In genomic region chr5:92138093-92138621, GRCm38 (mm10) we compare ENCODE assay signal across 8 mouse cellular contexts. TPM values are rescaled to one million over a fixed set of nuclear protein-coding genes. Genes with fewer than 3 reads are reported as not detected.
A peak's percentile ranks its signal among the peaks of the same experiment; 100 is the strongest.
DNase-seq lines count a peak whose midpoint lies in the region; ATAC-seq and TF ChIP-seq lines count a peak whose summit lies in the region.

No protein-coding gene starts in this region.

- no peaks in the 10 kb centered on the region for H3K27me3 ChIP-seq in MEL (ENCODE audit: control insufficient read depth in 1 of 2, insufficient read depth in 2 of 2, low read length in 2 of 2)
- no peaks in the 10 kb centered on the region for H3K27me3 ChIP-seq in embryonic facial prominence, embryonic 11.5 days (ENCODE audit: control insufficient read depth, insufficient read depth, low read length)
- H3K27me3 ChIP-seq in lung, embryonic 15.5 days, result no peaks in the 10 kb centered on the region

- H3K4me1 ChIP-seq in MEL (ENCODE audit: control insufficient read depth in 1 of 2, insufficient read depth in 2 of 2, low read length in 2 of 2), result peaks cover 9 to 15% of the 10 kb centered on the region in 2 experiments; a peak in 3 of 4 replicates
- H3K4me1 ChIP-seq in embryonic facial prominence, embryonic 11.5 days (ENCODE audit: control insufficient read depth, insufficient read depth, low read length), result no peaks in the 10 kb centered on the region
- H3K4me1 ChIP-seq in lung, embryonic 15.5 days, result peaks cover 21% of the 10 kb centered on the region

- TF ChIP-seq POLR2A in MEL (IDR thresholded peaks at IDR 0.05; ENCODE audit: control insufficient read depth in 1 of 2, insufficient read depth in 1 of 2, low read depth in 1 of 2, low read length in 2 of 2, poor library complexity in 1 of 2), result no peak; a peak in 1 of 4 replicates

- peak overlapping the region; percentile 87 for H3K9ac ChIP-seq in MEL (ENCODE audit: control insufficient read depth, low read depth, low read length, poor library complexity, severe bottlenecking)
- H3K9ac ChIP-seq in embryonic facial prominence, embryonic 11.5 days (replicated peaks; ENCODE audit: low read length), result peak overlapping the region; percentile 86
- H3K9ac ChIP-seq in lung, embryonic 15.5 days, result peak overlapping the region; percentile 71

- no peak for TF ChIP-seq CTCF in MEL (IDR thresholded peaks at IDR 0.05 in 2 of 3, conservative IDR thresholded peaks at IDR 0.05 in 1 of 3; ENCODE audit: control insufficient read depth in 1 of 3, insufficient read depth in 1 of 3, low read depth in 2 of 3, low read length in 3 of 3, poor library complexity in 1 of 3, severe bottlenecking in 1 of 3)

- DNase-seq in A20 (ENCODE audit: low read depth, low spot score) (peak; percentile 87), MEL (ENCODE audit: low read depth, low spot score) (peak; percentile 65)
- peak; percentile 40 for DNase-seq in embryonic facial prominence, embryonic 11.5 days (ENCODE audit: low spot score)
- peak; percentile 28 for DNase-seq in heart, adult 8-10 months (ENCODE audit: low spot score)
- peak; percentile 25 to 43 for DNase-seq in kidney, adult 8-10 months
- peak; percentile 37 for DNase-seq in ovary, postnatal 14 days (ENCODE audit: low spot score)
- DNase-seq in urinary bladder, postnatal 25 days (ENCODE audit: low spot score), result peak; percentile 45

- peak overlapping the region; percentile 78 to 99 for H3K4me3 ChIP-seq in MEL (ENCODE audit: control insufficient read depth in 1 of 2, insufficient read depth in 1 of 2, low read depth in 2 of 2, low read length in 2 of 2)
- peak overlapping the region; percentile 93 for H3K4me3 ChIP-seq in embryonic facial prominence, embryonic 11.5 days (ENCODE audit: low read depth, low read length)
- H3K4me3 ChIP-seq in lung, embryonic 15.5 days, result peak overlapping the region; percentile 73

- under 1% methylated on average over 30 of the region's 43 CpGs for WGBS in embryonic facial prominence, embryonic 11.5 days
- 2% methylated on average over 34 of the region's 43 CpGs for WGBS in lung, embryonic 15.5 days

- no peak for TF ChIP-seq EP300 in MEL (IDR thresholded peaks at IDR 0.05; ENCODE audit: low read depth in 1 of 2, low read length in 2 of 2)

- peak overlapping the region; percentile 58 for H3K4me2 ChIP-seq in embryonic facial prominence, embryonic 11.5 days (ENCODE audit: low read depth, low read length)
- peak overlapping the region; percentile 84 for H3K4me2 ChIP-seq in lung, embryonic 15.5 days

- ATAC-seq in embryonic facial prominence, embryonic 11.5 days (replicated peaks; ENCODE audit: insufficient number of reproducible peaks, low FRiP score, low TSS enrichment, low read depth), result peak; percentile 82
- ATAC-seq in lung, embryonic 15.5 days (ENCODE audit: borderline replicate concordance, extremely low read depth, low FRiP score, low TSS enrichment), result peak; percentile 72

- no peaks in the 10 kb centered on the region for H3K9me3 ChIP-seq in MEL (replicated peaks; ENCODE audit: insufficient read depth, low read length)
- no peaks in the 10 kb centered on the region for H3K9me3 ChIP-seq in embryonic facial prominence, embryonic 11.5 days (replicated peaks; ENCODE audit: control insufficient read depth, low read length)
- H3K9me3 ChIP-seq in lung, embryonic 15.5 days, result no peaks in the 10 kb centered on the region

- no peak overlapping the region; the same call in 1 of the 2 replicates for H3K27ac ChIP-seq in MEL (ENCODE audit: control insufficient read depth, low read depth, low read length)
- H3K27ac ChIP-seq in embryonic facial prominence, embryonic 11.5 days (replicated peaks; ENCODE audit: low read depth, low read length), result no peak overlapping the region; the same call in 1 of the 2 replicates
- H3K27ac ChIP-seq in lung, embryonic 15.5 days, result peak overlapping the region; percentile 61

- peaks cover 36% of the 10 kb centered on the region for H3K79me2 ChIP-seq in MEL (ENCODE audit: control insufficient read depth, insufficient read depth, low read length, poor library complexity)

- peaks cover 2 to 11% of the 10 kb centered on the region in 2 experiments for H3K36me3 ChIP-seq in MEL (ENCODE audit: control insufficient read depth in 1 of 2, insufficient read depth in 2 of 2, low read length in 2 of 2)
- no peaks in the 10 kb centered on the region for H3K36me3 ChIP-seq in embryonic facial prominence, embryonic 11.5 days (replicated peaks; ENCODE audit: control insufficient read depth, insufficient read depth, low read depth, low read length)
- no peaks in the 10 kb centered on the region for H3K36me3 ChIP-seq in lung, embryonic 15.5 days

- TF ChIP-seq RAD21 in MEL (IDR thresholded peaks at IDR 0.05; ENCODE audit: low read depth, low read length), result no peak

TF ChIP-seq in MEL, 35 proteins besides CTCF, POLR2A, EP300 and RAD21:
- no peak for TF ChIP-seq POLR2AphosphoS5 (IDR thresholded peaks at IDR 0.05; ENCODE audit: borderline replicate concordance, low read depth, low read length)
- TF ChIP-seq ETS1 (IDR thresholded peaks at IDR 0.05; ENCODE audit: low read depth, low read length), result peak; percentile 54
- TF ChIP-seq JUND (IDR thresholded peaks at IDR 0.05; ENCODE audit: low read depth, low read length), result no peak
- 0 out of 2 replicates have a peak, but pooled peaks have one; percentile 63 for TF ChIP-seq SIN3A (IDR thresholded peaks at IDR 0.05; ENCODE audit: low read length)
- no peak for TF ChIP-seq MAFK (IDR thresholded peaks at IDR 0.05; ENCODE audit: borderline replicate concordance, low read depth, low read length)
- peak; percentile 10; the same call in 1 of the 2 replicates for TF ChIP-seq MAZ (IDR thresholded peaks at IDR 0.05; ENCODE audit: low read depth, low read length)

RNA-seq across cellular contexts. Expression of gene Uso1, which starts 0.4 kb away (rescaled TPM):
- total RNA-seq in MEL (2012; rRNA removed), result 22.1 and 26.0 TPM in 2 replicates
- 10 to 100 TPM; 62.0 to 69.1 TPM for polyA plus RNA-seq in MEL (2012; ENCODE audit: insufficient read depth in 1 of 2, insufficient read length in 2 of 2, low read depth in 1 of 2, low replicate concordance in 2 of 2, missing spikeins in 1 of 2)
- 25.7 and 26.0 TPM in 2 replicates for polyA plus RNA-seq in embryonic facial prominence, embryonic 11.5 days (2014; fragmentation: Nextera tagmentation; extraction: Ambion mirVana)
- total RNA-seq in heart, adult 8-10 months (2022), result 10 to 100 TPM; 43.0 to 49.2 (median 46.7) TPM
- polyA plus RNA-seq in lung, embryonic 15.5 days (2015; fragmentation: Nextera tagmentation; extraction: Ambion mirVana), result 35.9 and 38.0 TPM in 2 replicates

RNA-seq across cellular contexts. Expression of gene G3bp2, which starts 54.6 kb away (rescaled TPM):
- total RNA-seq in MEL (2012; rRNA removed), result 42.8 and 49.0 TPM in 2 replicates
- polyA plus RNA-seq in MEL (2012; ENCODE audit: insufficient read depth in 1 of 2, insufficient read length in 2 of 2, low read depth in 1 of 2, low replicate concordance in 2 of 2, missing spikeins in 1 of 2), result 100 to 1,000 TPM in 1 of 2 experiments, 10 to 100 TPM in 1; 65.5 to 177 TPM
- 275 and 289 TPM in 2 replicates for polyA plus RNA-seq in embryonic facial prominence, embryonic 11.5 days (2014; fragmentation: Nextera tagmentation; extraction: Ambion mirVana)
- 10 to 100 TPM; 55.3 to 63.0 (median 57.9) TPM for total RNA-seq in heart, adult 8-10 months (2022)
- 152 and 157 TPM in 2 replicates for polyA plus RNA-seq in lung, embryonic 15.5 days (2015; fragmentation: Nextera tagmentation; extraction: Ambion mirVana)

Comparison
In these comparisons a context has a peak if more than half of its experiments do, and no peak if none do; other contexts are left out.
1. DNase-seq: peak in every context shown above with its lines; median percentile 87 in A20; 65 in MEL; 45 in urinary bladder, postnatal 25 days; 40 in embryonic facial prominence, embryonic 11.5 days; 37 in ovary, postnatal 14 days; 34 in kidney, adult 8-10 months; 28 in heart, adult 8-10 months.